Mouse (Mus musculus) midbrain, embryonic 14.5 days (tissue): ENCODE measurements around the gene Wnt1. TPM values are rescaled to one million over a fixed set of nuclear protein-coding genes. Genes with fewer than 3 reads are reported as not detected.

ENCODE experiments used
- ATAC-seq: fragments of 200-750 bp; cut with Nextera tagmentation; 2 replicates; pipeline ENCODE4 v1.8.0; 2017; ENCODE audit warnings: moderate number of reproducible peaks, moderate library complexity; ENCODE audit not compliant: low FRiP score, low TSS enrichment
- DNase-seq: peaks from one replicate; pipeline ENCODE4 v3.0.0-alpha.2; 2015
- H3K27ac ChIP-seq: fragments of 300-500 bp; sonication (generic); replicated peaks from 2 replicates; pipeline ENCODE4 v1.5.1; 2014; ENCODE audit warnings: mild to moderate bottlenecking, low read depth, low read length, moderate library complexity
- H3K27me3 ChIP-seq: fragments of 300-500 bp; sonication (generic); 2 replicates; pipeline ENCODE4 v1.6.1; 2014; ENCODE audit warnings: low read length, control low read depth, mixed read lengths; ENCODE audit not compliant: control insufficient read depth, insufficient read depth
- H3K36me3 ChIP-seq: fragments of 300-500 bp; sonication (generic); 2 replicates; pipeline ENCODE4 v1.6.1; 2014; ENCODE audit warnings: low read length, control low read depth; ENCODE audit not compliant: control insufficient read depth, insufficient read depth
- H3K4me1 ChIP-seq: fragments of 300-500 bp; sonication (generic); 2 replicates; pipeline ENCODE4 v1.6.1; 2014; ENCODE audit warnings: mild to moderate bottlenecking, antibody characterized with exemption, low read length, control low read depth; ENCODE audit not compliant: control insufficient read depth, insufficient read depth
- H3K4me2 ChIP-seq: fragments of 300-500 bp; sonication (generic); 2 replicates; pipeline ENCODE4 v1.6.1; 2014; ENCODE audit warnings: mild to moderate bottlenecking, low read length, moderate library complexity
- H3K4me3 ChIP-seq: fragments of 300-500 bp; sonication (generic); replicated peaks from 2 replicates; pipeline ENCODE4 v1.5.1; 2014; ENCODE audit warnings: low read depth, low read length
- H3K9ac ChIP-seq: fragments of 300-500 bp; sonication (generic); replicated peaks from 2 replicates; pipeline ENCODE4 v1.6.1; 2014; ENCODE audit warnings: mild to moderate bottlenecking, low read length, moderate library complexity
- H3K9me3 ChIP-seq: fragments of 300-500 bp; sonication (generic); 2 replicates; pipeline ENCODE4 v1.6.1; 2016; ENCODE audit warnings: low read length, control low read depth, mixed read lengths; ENCODE audit not compliant: control insufficient read depth
- WGBS: fragments of 180-500 bp; shearing (Covaris S2); extraction: QIAGEN DNeasy Blood & Tissue Kit; methylation state at CpG from one replicate; pipeline ENCODE4 v1.1.7; 2014; 5-methylcytosine and 5-hydroxymethylcytosine counted together
- polyA plus RNA-seq: library from polyadenylated mRNA; unstranded; fragments of >200 nt; fragmentation: Nextera tagmentation; extraction: Ambion mirVana; gene quantifications from 2 replicates; pipeline ENCODE4 v1.2.1, GENCODE M21; 2014

Wnt1 gene
- polyA plus RNA-seq, 1 experiment from 2014 or later, result 4.1 TPM

DNA sequence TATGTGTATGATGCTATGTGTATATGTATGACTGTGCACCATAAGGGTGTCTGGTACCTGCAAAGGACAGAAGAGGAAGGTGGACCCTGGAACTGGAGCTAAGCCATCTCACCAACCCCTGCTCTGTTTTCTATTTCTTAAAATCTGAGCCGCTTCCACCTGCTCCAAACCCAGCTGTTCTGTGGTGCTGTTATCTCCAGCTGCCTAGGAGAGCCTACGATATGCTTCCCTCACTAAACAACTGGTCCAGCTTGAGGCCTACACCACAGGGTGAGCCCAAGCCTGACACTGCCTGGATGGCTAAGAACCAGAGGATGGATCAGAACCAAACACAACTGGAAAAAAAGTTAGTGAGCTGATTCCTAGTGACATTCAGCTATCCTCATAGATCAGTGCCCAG is 35.5 kb upstream of the Wnt1 start:
- no peak for DNase-seq
- Histone ChIP-seq H3K4me3 (no peak overlapping the region), H3K9me3 (no peaks in the 10 kb centered on the region), H3K27ac (no peak overlapping the region; the same call in 1 of the 2 replicates), H3K4me1 (no peaks in the 10 kb centered on the region), H3K9ac (no peak overlapping the region), H3K27me3 (no peaks in the 10 kb centered on the region), H3K4me2 (no peak overlapping the region), H3K36me3 (peaks cover 6% of the 10 kb centered on the region; the same call in 1 of the 2 replicates)
- 90% methylated on average over 2 of the region's 2 CpGs for WGBS
- ATAC-seq, result no peak

DNA sequence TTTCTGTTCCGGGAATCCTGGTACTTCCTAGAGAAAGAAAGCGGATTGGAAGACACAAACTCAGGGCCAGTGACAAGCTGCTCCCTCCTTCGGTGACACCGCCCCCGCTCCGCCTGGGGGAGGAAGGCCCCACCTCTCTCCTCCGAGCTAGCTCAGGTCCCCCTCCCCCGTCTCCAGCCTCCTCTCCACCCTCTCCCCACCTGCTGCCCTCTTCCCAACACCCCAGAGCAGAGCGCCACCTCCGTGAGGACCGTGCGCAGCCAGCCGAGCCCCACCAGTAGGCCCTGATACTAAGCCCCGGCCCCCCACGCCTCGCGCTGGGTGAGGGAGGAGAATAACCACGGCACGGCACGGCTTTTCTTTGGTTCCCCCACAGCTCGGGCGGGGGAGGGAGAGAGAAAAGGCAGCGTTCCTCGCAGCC is 27.4 kb upstream of the Wnt1 start:
- Histone ChIP-seq H3K4me3 (peak overlapping the region; percentile 99), H3K27ac (peak overlapping the region; percentile 93), H3K9ac (peak overlapping the region; percentile 94), H3K4me2 (peak overlapping the region; percentile 75), H3K36me3 (peaks cover 14% of the 10 kb centered on the region; the same call in 1 of the 2 replicates), H3K27me3 (peaks cover 6% of the 10 kb centered on the region; the same call in 1 of the 2 replicates), H3K9me3 (no peaks in the 10 kb centered on the region), H3K4me1 (peaks cover 17% of the 10 kb centered on the region)
- WGBS, result 1% methylated on average over 22 of the region's 24 CpGs
- ATAC-seq (peak; percentile 75), DNase-seq (peak; percentile 83)

DNA sequence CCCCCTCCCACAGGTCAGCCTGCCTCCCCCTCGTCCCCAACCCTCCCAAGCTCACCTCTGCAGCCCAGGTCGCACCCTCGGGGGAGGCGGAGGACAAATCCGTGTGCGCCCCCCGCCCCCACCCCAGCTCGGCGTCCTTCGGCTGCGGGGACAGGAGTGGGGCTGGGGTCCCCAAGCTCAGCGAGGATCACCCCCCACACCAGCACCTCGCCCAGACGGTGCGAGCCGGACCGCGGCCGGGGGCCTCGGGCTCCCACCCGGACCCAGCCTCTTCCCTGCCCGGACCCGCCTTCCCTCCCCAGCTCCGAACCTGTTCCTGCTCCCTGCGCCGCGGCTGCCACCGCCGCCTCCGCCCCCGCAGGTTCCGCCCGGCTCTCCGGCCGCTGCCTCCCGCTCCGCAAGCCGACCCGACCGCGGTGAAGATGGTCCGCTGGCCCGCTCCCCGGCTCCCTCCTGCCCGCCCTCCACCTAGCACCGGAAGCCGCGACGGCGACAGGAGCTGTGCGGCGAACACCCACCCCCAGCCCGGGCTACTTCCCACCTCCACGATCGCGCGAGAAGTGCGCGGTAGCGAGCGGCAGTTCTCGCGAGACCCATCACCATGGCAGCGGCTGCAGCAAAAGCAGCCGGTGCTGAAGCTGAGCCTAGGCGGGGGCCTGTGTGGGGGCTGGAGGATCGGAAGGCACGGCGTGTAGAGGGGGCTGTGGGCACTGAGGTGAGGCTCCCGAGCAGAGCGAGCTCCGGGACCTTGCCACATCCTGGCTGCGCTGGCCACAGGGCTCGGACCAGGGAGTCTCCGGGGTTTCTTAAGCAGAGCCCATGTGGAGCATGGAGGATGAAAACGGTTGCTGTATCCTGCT is 26.8 kb upstream of the Wnt1 start, which contains the start of gene Arf3:
Gene Arf3 (minus strand): TSS at position 545 of the 860 bp plus-strand sequence.
- peak within 1 kb of the TSS; percentile 94 for H3K9ac ChIP-seq
- H3K9me3 ChIP-seq, result no peaks in the 10 kb centered on the region
- peak; percentile 98 for DNase-seq
- H3K27ac ChIP-seq, result peak within 1 kb of the TSS; percentile 93
- peak; percentile 96 for ATAC-seq
- H3K27me3 ChIP-seq, result peaks cover 6% of the 10 kb centered on the region; the same call in 1 of the 2 replicates
- peaks cover 14% of the 10 kb centered on the region; the same call in 1 of the 2 replicates for H3K36me3 ChIP-seq
- H3K4me2 ChIP-seq, result peak within 1 kb of the TSS; percentile 75
- peak within 1 kb of the TSS; percentile 99 for H3K4me3 ChIP-seq
- under 1% methylated on average over 76 of the region's 76 CpGs for WGBS
- peaks cover 17% of the 10 kb centered on the region for H3K4me1 ChIP-seq

DNA sequence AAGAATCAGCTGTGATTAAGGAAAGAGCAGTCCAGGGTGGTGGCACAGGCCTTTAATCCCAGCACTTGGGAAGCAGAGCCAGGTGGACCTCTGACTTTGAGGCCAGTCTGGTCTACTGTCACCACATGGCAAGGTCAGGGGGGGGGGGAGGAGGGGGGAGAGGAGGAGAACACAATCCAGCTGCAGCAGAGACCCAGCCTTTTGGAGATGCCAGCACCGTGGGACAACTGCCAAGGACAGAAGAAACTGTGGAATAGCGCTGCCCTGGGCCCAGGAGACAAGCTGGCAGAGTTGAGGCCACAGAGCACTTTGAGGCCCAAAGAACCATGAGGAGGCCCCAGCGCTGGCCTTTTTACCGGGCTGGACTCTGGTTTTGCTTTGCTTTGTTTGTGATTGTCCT is 23.7 kb upstream of the Wnt1 start:
- H3K9me3 ChIP-seq, result no peaks in the 10 kb centered on the region
- no peak for DNase-seq
- H3K9ac ChIP-seq, result no peak overlapping the region
- peaks cover 24% of the 10 kb centered on the region for H3K27me3 ChIP-seq
- ATAC-seq, result no peak
- WGBS, result 71% methylated on average over 4 of the region's 4 CpGs
- H3K27ac ChIP-seq, result no peak overlapping the region
- H3K36me3 ChIP-seq, result no peaks in the 10 kb centered on the region
- no peak overlapping the region for H3K4me3 ChIP-seq
- H3K4me2 ChIP-seq, result no peak overlapping the region
- peaks cover 14% of the 10 kb centered on the region for H3K4me1 ChIP-seq

DNA sequence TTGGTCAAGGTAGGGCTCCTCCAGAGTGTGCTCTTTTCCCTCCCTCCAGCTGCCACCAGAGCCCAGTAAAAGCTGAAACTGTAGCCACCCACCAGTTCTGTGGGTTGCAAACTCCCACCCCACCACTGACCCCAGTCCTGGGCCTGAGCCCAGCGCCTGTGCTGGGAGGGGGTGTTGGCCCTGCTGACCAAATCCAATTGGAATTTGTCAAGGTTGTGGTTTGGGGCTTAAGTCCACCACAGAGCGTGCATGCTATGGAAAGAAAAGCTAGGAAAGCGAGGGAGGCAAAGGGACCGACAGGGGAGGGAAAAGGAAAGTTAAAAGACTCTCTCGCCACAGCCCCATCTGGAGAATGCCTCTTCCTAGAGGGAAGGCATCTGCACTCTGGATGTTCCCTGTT is 21.4 kb upstream of the Wnt1 start:
- Histone ChIP-seq H3K4me2 (no peak overlapping the region), H3K36me3 (no peaks in the 10 kb centered on the region), H3K27me3 (peaks cover 48% of the 10 kb centered on the region), H3K27ac (no peak overlapping the region), H3K4me3 (no peak overlapping the region), H3K9me3 (no peaks in the 10 kb centered on the region), H3K4me1 (peaks cover 12% of the 10 kb centered on the region; the same call in 1 of the 2 replicates), H3K9ac (no peak overlapping the region)
- no peak for DNase-seq
- no peak for ATAC-seq
- WGBS, result 24% methylated on average over 5 of the region's 5 CpGs

DNA sequence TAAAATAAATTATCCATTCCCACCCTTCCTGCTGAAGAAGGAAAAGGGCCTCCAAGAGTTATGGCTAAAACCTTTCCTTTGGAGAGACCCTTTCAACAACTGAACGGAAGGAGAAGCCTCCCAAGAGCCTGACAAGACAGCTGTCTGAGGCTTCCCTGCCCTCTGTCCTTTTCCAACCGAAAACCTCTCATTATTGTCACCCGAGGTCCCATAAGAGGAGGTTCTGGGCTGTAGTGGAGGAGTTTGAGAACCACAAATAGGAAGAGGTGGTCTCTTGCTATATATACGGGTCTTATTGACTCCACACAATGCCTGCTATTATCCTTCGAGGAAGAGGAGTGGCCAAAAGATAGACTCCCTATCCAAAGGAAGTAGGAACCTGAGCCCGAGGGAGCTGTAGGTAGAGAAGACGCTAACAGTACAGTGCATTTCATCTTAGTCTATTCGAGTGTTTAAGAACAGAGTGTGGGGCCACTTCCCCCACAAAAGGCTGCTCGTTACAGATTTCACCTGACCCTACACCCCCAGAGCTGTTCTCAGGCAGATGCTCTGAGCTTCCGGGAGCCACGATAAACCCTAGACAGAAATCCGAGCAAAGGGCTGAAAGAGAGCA is 17.7 kb upstream of the Wnt1 start:
- ATAC-seq, result no peak
- Histone ChIP-seq H3K9me3 (no peaks in the 10 kb centered on the region), H3K9ac (0 out of 2 replicates have a peak overlapping the region, but pooled peaks have one; percentile 17), H3K36me3 (no peaks in the 10 kb centered on the region), H3K4me3 (peak overlapping the region; percentile 24; the same call in 1 of the 2 replicates), H3K27me3 (peaks cover 78% of the 10 kb centered on the region), H3K4me2 (peak overlapping the region; percentile 41), H3K4me1 (peaks cover 18% of the 10 kb centered on the region), H3K27ac (no peak overlapping the region)
- DNase-seq, result no peak
- WGBS, result 8% methylated on average over 12 of the region's 12 CpGs

DNA sequence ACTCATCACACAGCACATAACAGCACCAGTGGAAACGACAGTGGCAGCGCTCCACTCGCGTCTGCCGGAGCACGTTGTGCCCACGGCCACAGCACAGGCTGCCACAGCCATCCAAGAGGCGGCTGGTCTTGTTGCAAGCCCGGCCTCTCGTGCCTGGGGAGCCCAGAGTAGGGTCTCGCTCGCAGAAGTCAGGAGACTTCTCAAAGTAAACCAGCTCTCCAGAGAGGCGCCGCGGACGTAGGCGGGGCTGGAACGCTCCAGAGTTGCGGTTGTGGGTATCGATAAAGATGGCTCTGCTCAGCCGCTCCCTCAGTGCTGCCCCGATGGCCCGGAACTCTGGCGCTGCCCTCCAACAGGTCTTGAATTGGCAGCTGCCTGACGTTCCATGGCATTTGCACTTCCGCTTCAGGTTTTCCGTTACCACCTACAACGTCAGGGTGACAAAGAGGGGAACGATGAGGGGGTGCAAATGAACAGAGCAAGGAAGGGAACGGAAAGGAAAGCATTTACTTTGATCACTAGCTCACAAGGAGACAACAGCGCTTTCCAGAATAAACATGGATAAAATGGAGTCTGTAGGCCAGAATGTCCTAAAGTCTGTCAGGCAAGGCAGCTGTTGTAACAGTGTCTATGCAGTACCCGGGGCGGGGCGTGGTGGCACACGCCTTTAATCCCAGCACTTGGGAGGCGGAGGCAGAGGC is 17.0 kb upstream of the Wnt1 start:
- peak; percentile 44 for DNase-seq
- Histone ChIP-seq H3K27me3 (peaks cover 85% of the 10 kb centered on the region), H3K4me2 (peak overlapping the region; percentile 41), H3K36me3 (no peaks in the 10 kb centered on the region), H3K27ac (no peak overlapping the region), H3K9me3 (no peaks in the 10 kb centered on the region), H3K4me3 (peak overlapping the region; percentile 24), H3K9ac (peak overlapping the region; percentile 17; the same call in 1 of the 2 replicates), H3K4me1 (peaks cover 20% of the 10 kb centered on the region)
- ATAC-seq, result no peak
- WGBS, result 4% methylated on average over 36 of the region's 36 CpGs

DNA sequence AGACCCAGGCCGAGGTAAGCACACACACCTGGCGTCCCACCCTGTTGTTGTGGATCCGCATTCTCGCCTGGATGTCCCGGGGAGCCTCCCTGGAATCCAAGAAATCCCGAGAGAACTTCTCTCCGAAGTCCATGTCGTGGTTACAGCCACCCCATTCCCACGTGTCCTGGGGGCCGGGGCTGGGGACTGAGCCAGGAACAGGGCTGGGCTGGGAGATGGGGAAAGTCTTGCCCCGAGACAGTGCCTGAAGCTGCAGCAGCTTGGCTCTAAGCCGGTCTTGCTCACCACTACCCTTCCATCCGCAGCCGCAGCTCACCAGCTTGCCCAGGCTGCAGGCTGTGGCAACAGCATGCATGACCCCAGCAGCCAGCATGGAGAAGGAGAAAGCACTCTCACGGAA is 15.6 kb upstream of the Wnt1 start:
- Histone ChIP-seq H3K4me2 (no peak overlapping the region), H3K36me3 (no peaks in the 10 kb centered on the region), H3K27me3 (peaks cover 98% of the 10 kb centered on the region), H3K4me3 (no peak overlapping the region), H3K9ac (no peak overlapping the region), H3K27ac (no peak overlapping the region), H3K9me3 (no peaks in the 10 kb centered on the region), H3K4me1 (peaks cover 22% of the 10 kb centered on the region)
- DNase-seq (no peak), ATAC-seq (no peak)
- 15% methylated on average over 15 of the region's 15 CpGs for WGBS
